Mouse (Mus musculus) heart, postnatal 0 days (tissue): ENCODE results near the gene Ocel1.
"Not testable (repeated sequence)": the region's sequence is repeated elsewhere in the genome, so short reads cannot be mapped to it uniquely, and the experiment has no call there.

Experiments used
- CTCF ChIP-seq: IDR thresholded peaks from 2 replicates; pipeline ENCODE4 v1.5.1; 2016; ENCODE audit warnings: antibody characterized with exemption, control low read depth, low read depth
- EP300 ChIP-seq: IDR thresholded peaks from 2 replicates; pipeline ENCODE4 v1.6.1; 2016; ENCODE audit warnings: antibody characterized with exemption, low read depth

- not testable (repeated sequence) for TF ChIP-seq CTCF, EP300
These were observed 33.3 kb upstream of the Ocel1 start for GRCm38 (mm10) chr8:71337834-71338233.
